Mouse (Mus musculus): Measurements from ENCODE around the gene Gramd1b.

Gene Gramd1b

GRCm38 (mm10) chr9:40426282-40426964 lies 104.8 kb downstream of the Gramd1b start:
- in situ Hi-C loops (cut with MboI): no loop called here

GRCm38 (mm10) chr9:40424874-40425273 lies 106.3 kb downstream of the Gramd1b start:
- in situ Hi-C loops (cut with MboI): no loop called here

GRCm38 (mm10) chr9:40423427-40423867 lies 107.7 kb downstream of the Gramd1b start:
- in situ Hi-C loops (cut with MboI): no loop called here

- in situ Hi-C loops (cut with MboI): no loop called here
Measured at GRCm38 (mm10) chr9:40422368-40423057, 108.7 kb downstream of the Gramd1b start.

GRCm38 (mm10) chr9:40420652-40421335 lies 110.4 kb downstream of the Gramd1b start:
- in situ Hi-C loops (cut with MboI): no loop called here

GRCm38 (mm10) chr9:40418803-40419202 lies 112.4 kb downstream of the Gramd1b start:
- in situ Hi-C loops (cut with MboI): no loop called here

GRCm38 (mm10) chr9:40416150-40416549 lies 115.0 kb downstream of the Gramd1b start:
- in situ Hi-C loops (cut with MboI): no loop called here

GRCm38 (mm10) chr9:40414904-40415766 lies 116.0 kb downstream of the Gramd1b start:
- in situ Hi-C loops (cut with MboI): no loop called here

- in situ Hi-C loops (cut with MboI): no loop called here
Measured at GRCm38 (mm10) chr9:40414498-40414903, 116.7 kb downstream of the Gramd1b start.

GRCm38 (mm10) chr9:40413601-40414000 lies 117.6 kb downstream of the Gramd1b start:
- in situ Hi-C loops (cut with MboI): no loop called here

GRCm38 (mm10) chr9:40412931-40413330 lies 118.3 kb downstream of the Gramd1b start:
- in situ Hi-C loops (cut with MboI): no loop called here

- in situ Hi-C loops (cut with MboI): no loop called here
Measured at GRCm38 (mm10) chr9:40412246-40412645, 118.9 kb downstream of the Gramd1b start.

- in situ Hi-C loops (cut with MboI): no loop called here
Measured at GRCm38 (mm10) chr9:40410895-40411294, 120.3 kb downstream of the Gramd1b start.

GRCm38 (mm10) chr9:40409071-40409470 lies 122.1 kb downstream of the Gramd1b start:
- in situ Hi-C loops (cut with MboI): no loop called here

GRCm38 (mm10) chr9:40408415-40408814 lies 122.8 kb downstream of the Gramd1b start:
- in situ Hi-C loops (cut with MboI): no loop called here

- in situ Hi-C loops (cut with MboI): no loop called here
Measured at GRCm38 (mm10) chr9:40407876-40408275, 123.3 kb downstream of the Gramd1b start.

GRCm38 (mm10) chr9:40405804-40406203 lies 125.4 kb downstream of the Gramd1b start:
- in situ Hi-C loops (cut with MboI): no loop called here

GRCm38 (mm10) chr9:40405263-40405662 lies 125.9 kb downstream of the Gramd1b start:
- in situ Hi-C loops (cut with MboI): no loop called here

- in situ Hi-C loops (cut with MboI): no loop called here
Measured at GRCm38 (mm10) chr9:40404637-40405036, 126.5 kb downstream of the Gramd1b start.

GRCm38 (mm10) chr9:40403750-40404149 lies 127.4 kb downstream of the Gramd1b start:
- in situ Hi-C loops (cut with MboI): no loop called here

- in situ Hi-C loops (cut with MboI): no loop called here
Measured at GRCm38 (mm10) chr9:40401818-40402217, 129.4 kb downstream of the Gramd1b start.

- in situ Hi-C loops (cut with MboI): no loop called here
Measured at GRCm38 (mm10) chr9:40400854-40401253, 130.3 kb downstream of the Gramd1b start.
